Mouse (Mus musculus): ENCODE measurements around the gene Lamtor1. TPM values are rescaled to one million over a fixed set of nuclear protein-coding genes. Genes with fewer than 3 reads are reported as not detected.

Gene Lamtor1
- polyA plus RNA-seq, 2 experiments = 154 to 176 TPM

DNA sequence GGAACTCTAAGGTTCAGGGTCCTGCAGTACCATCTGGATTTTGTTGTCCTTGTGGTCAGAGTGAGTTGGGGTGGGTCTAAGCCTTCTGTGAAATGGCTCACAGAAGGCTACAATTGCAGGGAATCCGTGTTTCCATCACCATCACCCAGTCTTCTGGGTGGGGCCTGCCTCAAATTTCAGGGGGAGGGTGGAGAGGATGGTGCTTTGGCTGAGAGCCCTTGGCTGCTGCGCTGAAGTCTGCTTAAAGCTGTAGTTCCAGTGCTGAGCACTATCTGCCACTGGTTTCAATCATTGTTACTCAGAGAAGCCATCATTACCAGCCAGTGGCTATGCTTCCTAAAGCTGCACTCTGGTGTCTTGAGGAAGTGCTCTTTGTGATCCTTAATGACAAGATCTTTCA, 68.8 kb downstream of the Lamtor1 start:
- DNase-seq (ENCODE audit: low spot score) = peak; percentile 78
- no peaks in the 10 kb centered on the region for H3K9me3 ChIP-seq (ENCODE audit: control insufficient read depth, low read length)
- H3K27ac ChIP-seq (replicated peaks; ENCODE audit: low read depth, low read length) = peak overlapping the region; percentile 22
- no peak overlapping the region for H3K4me3 ChIP-seq (replicated peaks; ENCODE audit: low read length)
- H3K36me3 ChIP-seq (ENCODE audit: control insufficient read depth, insufficient read depth, low read length) = peaks cover 13% of the 10 kb centered on the region; the same call in 1 of the 2 replicates
- H3K4me1 ChIP-seq (ENCODE audit: control insufficient read depth, insufficient read depth, low read length) = peaks cover 37% of the 10 kb centered on the region
- no peak for ATAC-seq (ENCODE audit: low FRiP score, low read depth)
- H3K27me3 ChIP-seq (ENCODE audit: control insufficient read depth, insufficient read depth, low read length) = no peaks in the 10 kb centered on the region
- TF ChIP-seq POLR2A (IDR thresholded peaks at IDR 0.05; ENCODE audit: borderline replicate concordance, extremely low read depth, insufficient read depth, insufficient read length) = no peak
- peak overlapping the region; percentile 8; the same call in 1 of the 2 replicates for H3K4me2 ChIP-seq (replicated peaks; ENCODE audit: low read depth, low read length, severe bottlenecking)
- H3K9ac ChIP-seq (ENCODE audit: low read depth, low read length, severe bottlenecking) = no peak overlapping the region
- WGBS = 9% methylated on average over 2 of the region's 2 CpGs

Small RNAs within 50 kb of the gene (microRNA-seq; reads per million reads assigned to microRNA genes)
- not detected for gene Gm22655

Other genes with a start within 250 kb of the Lamtor1 start
- gene Clpb, start 242.3 kb upstream of the Lamtor1 start, polyA plus RNA-seq (2012; rRNA removed) = 21.4 and 27.6 TPM in 2 replicates
- gene Clpb, start 242.3 kb upstream of the Lamtor1 start, polyA plus RNA-seq (2014; fragmentation: Nextera tagmentation; extraction: Ambion mirVana) = 41.7 and 51.9 TPM in 2 replicates
- 0.13 and 0.41 TPM in 2 replicates for gene Phox2a, start 87.6 kb upstream of the Lamtor1 start, polyA plus RNA-seq (2012; rRNA removed)
- 0.26 TPM in 1 of 2 replicates, not detected in the other for gene Phox2a, start 87.6 kb upstream of the Lamtor1 start, polyA plus RNA-seq (2014; fragmentation: Nextera tagmentation; extraction: Ambion mirVana)
- 111 and 152 TPM in 2 replicates for gene Inppl1, start 67.7 kb upstream of the Lamtor1 start, polyA plus RNA-seq (2012; rRNA removed)
- 30.5 and 44.5 TPM in 2 replicates for gene Inppl1, start 67.7 kb upstream of the Lamtor1 start, polyA plus RNA-seq (2014; fragmentation: Nextera tagmentation; extraction: Ambion mirVana)
- gene Folr2, start 48.7 kb upstream of the Lamtor1 start, polyA plus RNA-seq (2012; rRNA removed) = 3.4 and 4.8 TPM in 2 replicates
- 2.8 and 3.1 TPM in 2 replicates for gene Folr2, start 48.7 kb upstream of the Lamtor1 start, polyA plus RNA-seq (2014; fragmentation: Nextera tagmentation; extraction: Ambion mirVana)
- gene Anapc15, start 42.2 kb upstream of the Lamtor1 start, polyA plus RNA-seq (2012; rRNA removed) = 67.2 and 68.9 TPM in 2 replicates
- gene Anapc15, start 42.2 kb upstream of the Lamtor1 start, polyA plus RNA-seq (2014; fragmentation: Nextera tagmentation; extraction: Ambion mirVana) = 44.7 and 60.5 TPM in 2 replicates
- gene Folr1, start 35.1 kb upstream of the Lamtor1 start, polyA plus RNA-seq (2012; rRNA removed) = 1.1 and 1.3 TPM in 2 replicates
- 1.0 TPM in 1 of 2 replicates, not detected in the other for gene Folr1, start 35.1 kb upstream of the Lamtor1 start, polyA plus RNA-seq (2014; fragmentation: Nextera tagmentation; extraction: Ambion mirVana)
- 0.18 and 0.23 TPM in 2 replicates for gene Tomt, start 455 bp downstream of the Lamtor1 start, polyA plus RNA-seq (2012; rRNA removed)
- 0.29 and 0.41 TPM in 2 replicates for gene Tomt, start 455 bp downstream of the Lamtor1 start, polyA plus RNA-seq (2014; fragmentation: Nextera tagmentation; extraction: Ambion mirVana)
- gene Lrrc51, start 28.0 kb downstream of the Lamtor1 start, polyA plus RNA-seq (2012; rRNA removed) = 11.4 and 11.7 TPM in 2 replicates
- gene Lrrc51, start 28.0 kb downstream of the Lamtor1 start, polyA plus RNA-seq (2014; fragmentation: Nextera tagmentation; extraction: Ambion mirVana) = 7.5 and 12.6 TPM in 2 replicates
- gene Numa1, start 28.2 kb downstream of the Lamtor1 start, polyA plus RNA-seq (2012; rRNA removed) = 112 and 126 TPM in 2 replicates
- gene Numa1, start 28.2 kb downstream of the Lamtor1 start, polyA plus RNA-seq (2014; fragmentation: Nextera tagmentation; extraction: Ambion mirVana) = 106 and 126 TPM in 2 replicates
- 12.9 and 15.4 TPM in 2 replicates for gene Il18bp, start 112.8 kb downstream of the Lamtor1 start, polyA plus RNA-seq (2012; rRNA removed)
- gene Il18bp, start 112.8 kb downstream of the Lamtor1 start, polyA plus RNA-seq (2014; fragmentation: Nextera tagmentation; extraction: Ambion mirVana) = 2.2 and 2.7 TPM in 2 replicates
- 62.3 and 83.0 TPM in 2 replicates for gene Rnf121, start 159.6 kb downstream of the Lamtor1 start, polyA plus RNA-seq (2012; rRNA removed)
- gene Rnf121, start 159.6 kb downstream of the Lamtor1 start, polyA plus RNA-seq (2014; fragmentation: Nextera tagmentation; extraction: Ambion mirVana) = 32.6 and 34.1 TPM in 2 replicates
- gene Xndc1, start 159.6 kb downstream of the Lamtor1 start, polyA plus RNA-seq (2012; rRNA removed) = 65.1 and 77.5 TPM in 2 replicates
- 21.4 and 22.9 TPM in 2 replicates for gene Xndc1, start 159.6 kb downstream of the Lamtor1 start, polyA plus RNA-seq (2014; fragmentation: Nextera tagmentation; extraction: Ambion mirVana)
- gene Xntrpc, start 159.8 kb downstream of the Lamtor1 start, polyA plus RNA-seq (2012; rRNA removed) = 9.0 and 9.5 TPM in 2 replicates
- 1.2 and 1.8 TPM in 2 replicates for gene Xntrpc, start 159.8 kb downstream of the Lamtor1 start, polyA plus RNA-seq (2014; fragmentation: Nextera tagmentation; extraction: Ambion mirVana)
- 5.5 and 10.8 TPM in 2 replicates for gene Trpc2, start 177.2 kb downstream of the Lamtor1 start, polyA plus RNA-seq (2012; rRNA removed)
- gene Trpc2, start 177.2 kb downstream of the Lamtor1 start, polyA plus RNA-seq (2014; fragmentation: Nextera tagmentation; extraction: Ambion mirVana) = not detected in 2 replicates
- 18.2 and 20.4 TPM in 2 replicates for gene Art1, start 195.8 kb downstream of the Lamtor1 start, polyA plus RNA-seq (2012; rRNA removed)
- gene Art1, start 195.8 kb downstream of the Lamtor1 start, polyA plus RNA-seq (2014; fragmentation: Nextera tagmentation; extraction: Ambion mirVana) = 15.9 and 21.7 TPM in 2 replicates
- gene Art5, start 203.6 kb downstream of the Lamtor1 start, polyA plus RNA-seq (2012; rRNA removed) = 2.4 and 2.9 TPM in 2 replicates
- 2.5 and 3.0 TPM in 2 replicates for gene Art5, start 203.6 kb downstream of the Lamtor1 start, polyA plus RNA-seq (2014; fragmentation: Nextera tagmentation; extraction: Ambion mirVana)
- 0.05 and 0.06 TPM in 2 replicates for gene Chrna10, start 210.9 kb downstream of the Lamtor1 start, polyA plus RNA-seq (2012; rRNA removed)
- gene Chrna10, start 210.9 kb downstream of the Lamtor1 start, polyA plus RNA-seq (2014; fragmentation: Nextera tagmentation; extraction: Ambion mirVana) = not detected in 2 replicates

Data from limb, embryonic 14.5 days (tissue).